Mouse (Mus musculus): ENCODE results near the gene Ahnak2.

Ahnak2 gene

GRCm38 (mm10) chr12:112727801-112728200, 74.7 kb downstream of the Ahnak2 start:
- DNase-seq, result no peak

GRCm38 (mm10) chr12:112724077-112724805, 78.2 kb downstream of the Ahnak2 start:
- peak in 1 of 2 experiments; percentile 39 for DNase-seq

GRCm38 (mm10) chr12:112723445-112723844, 79.0 kb downstream of the Ahnak2 start:
- no peak for DNase-seq

- DNase-seq, result no peak
These were observed 79.5 kb downstream of the Ahnak2 start for GRCm38 (mm10) chr12:112723028-112723330.

GRCm38 (mm10) chr12:112722240-112723027, 80.0 kb downstream of the Ahnak2 start:
- no peak for DNase-seq
